Mouse (Mus musculus) liver, embryonic 14.5 days (tissue): ENCODE data around the gene Cdhr1. TPM values are rescaled to one million over a fixed set of nuclear protein-coding genes. Genes with fewer than 3 reads are reported as not detected.

Source experiments
- ATAC-seq: fragments of 200-750 bp; cut with Nextera tagmentation; 2 replicates; pipeline ENCODE4 v1.8.0; 2017; ENCODE audit warnings: moderate number of reproducible peaks, mild to moderate bottlenecking, moderate library complexity; ENCODE audit not compliant: insufficient read depth
- DNase-seq, 3 experiments: peaks; one replicate each; pipeline ENCODE4 v3.0.0-alpha.2; 2012 to 2013; ENCODE audit warnings: low read depth in 3 of 3, low spot score in 3 of 3
- H3K27ac ChIP-seq: fragments of 300-500 bp; sonication (generic); 2 replicates; pipeline ENCODE4 v1.5.1; 2014; ENCODE audit warnings: moderate library complexity, mild to moderate bottlenecking, control low read depth, inconsistent platforms
- H3K27me3 ChIP-seq: fragments of 300-500 bp; sonication (generic); 2 replicates; pipeline ENCODE4 v1.6.1; 2014; ENCODE audit warnings: mild to moderate bottlenecking, low read length, moderate library complexity; ENCODE audit not compliant: control insufficient read depth, insufficient read depth
- H3K36me3 ChIP-seq: fragments of 300-500 bp; sonication (generic); replicated peaks from 2 replicates; pipeline ENCODE4 v1.6.1; 2014; ENCODE audit warnings: low read depth; ENCODE audit not compliant: control insufficient read depth, insufficient read depth
- H3K4me1 ChIP-seq, 2 experiments: fragments of 200-500 bp in 1 of 2; fragments of 300-500 bp in 1 of 2; sonication (generic) in 1 of 2; replicated peaks; 2 replicates each; pipeline ENCODE4 v1.6.1; 2012 to 2014; ENCODE audit warnings: antibody characterized with exemption in 1 of 2, inconsistent platforms in 1 of 2, low read length in 1 of 2; ENCODE audit not compliant: control insufficient read depth in 2 of 2, insufficient read depth in 2 of 2
- H3K4me2 ChIP-seq: fragments of 300-500 bp; sonication (generic); 2 replicates; pipeline ENCODE4 v1.6.1; 2014; ENCODE audit warnings: low read depth, mild to moderate bottlenecking, control low read depth, moderate library complexity
- H3K4me3 ChIP-seq, 2 experiments: fragments of 200-500 bp in 1 of 2; fragments of 300-500 bp in 1 of 2; sonication (generic) in 1 of 2; 2 replicates each; pipeline ENCODE4 v1.5.1; 2012 to 2014; ENCODE audit warnings: low read depth in 2 of 2, low read length in 2 of 2, mild to moderate bottlenecking in 2 of 2, control low read depth in 1 of 2, inconsistent platforms in 1 of 2, moderate library complexity in 1 of 2; ENCODE audit not compliant: insufficient read depth in 1 of 2
- H3K9ac ChIP-seq: fragments of 300-500 bp; sonication (generic); replicated peaks from 2 replicates; pipeline ENCODE4 v1.6.1; 2014; ENCODE audit warnings: mild to moderate bottlenecking, control low read depth, moderate library complexity
- H3K9me3 ChIP-seq: fragments of 300-500 bp; sonication (generic); 2 replicates; pipeline ENCODE4 v1.6.1; 2016; ENCODE audit warnings: low read length, mixed read lengths; ENCODE audit not compliant: control insufficient read depth
- CTCF ChIP-seq: IDR thresholded peaks from 2 replicates; pipeline ENCODE4 v1.5.1; 2016; ENCODE audit warnings: antibody characterized with exemption, low read depth, control low read depth
- EP300 ChIP-seq: IDR thresholded peaks from 2 replicates; pipeline ENCODE4 v1.6.1; 2016; ENCODE audit warnings: antibody characterized with exemption, low read depth
- WGBS: fragments of 180-500 bp; shearing (Covaris S2); extraction: QIAGEN DNeasy Blood & Tissue Kit; methylation state at CpG from one replicate; pipeline ENCODE4 v1.1.7; 2014; ENCODE audit not compliant: insufficient replicate concordance; 5-methylcytosine and 5-hydroxymethylcytosine counted together
- polyA plus RNA-seq, 2 experiments: library from polyadenylated mRNA; depleted of rRNA in 1 of 2; stranded (reverse) in 1 of 2; unstranded in 1 of 2; fragments of >200 nt; fragmentation: Nextera tagmentation in 1 of 2; extraction: Ambion mirVana in 1 of 2; gene quantifications; 2 replicates each; pipeline versions ENCODE4 v1.2.1 to v1.2.3; 2012 to 2014

Cdhr1 gene
- polyA plus RNA-seq, 2 experiments, result 0.02 TPM; not detected in 1

- peak; percentile 97 for ATAC-seq
- no peaks in the 10 kb centered on the region for H3K27me3 ChIP-seq
- peak within 1 kb of the TSS; percentile 74 to 91 for H3K4me3 ChIP-seq
- H3K36me3 ChIP-seq, result peaks cover 32% of the 10 kb centered on the region
- peak within 1 kb of the TSS; percentile 94 for H3K9ac ChIP-seq
- H3K27ac ChIP-seq, result peak within 1 kb of the TSS; percentile 86
- WGBS, result under 1% methylated on average over 38 of the region's 38 CpGs
- no peak for TF ChIP-seq EP300
- TF ChIP-seq CTCF, result peak; percentile 19; the same call in 1 of the 2 replicates
- peaks cover 0 to 2% of the 10 kb centered on the region in 2 experiments; a peak in 2 of 4 replicates for H3K4me1 ChIP-seq
- peak; percentile 94 to 95 (median 94) for DNase-seq
- peak within 1 kb of the TSS; percentile 77 for H3K4me2 ChIP-seq
- H3K9me3 ChIP-seq, result no peaks in the 10 kb centered on the region
Measured at GRCm38 (mm10) chr14:37135127-37135593, 37.0 kb upstream of the Cdhr1 start, which contains the start of gene Ghitm. Ghitm (minus strand) TSS chr14:37135272.

- ATAC-seq (peak; percentile 82), DNase-seq (peak; percentile 35 to 38 (median 36))
- Histone ChIP-seq H3K4me2 (peak overlapping the region; percentile 77), H3K4me3 (peak overlapping the region; percentile 74 to 91), H3K27ac (peak overlapping the region; percentile 86), H3K36me3 (peaks cover 33% of the 10 kb centered on the region), H3K9me3 (no peaks in the 10 kb centered on the region), H3K27me3 (no peaks in the 10 kb centered on the region), H3K9ac (peak overlapping the region; percentile 94), H3K4me1 (peaks cover 0 to 2% of the 10 kb centered on the region in 2 experiments; a peak in 2 of 4 replicates)
- WGBS, result 1% methylated on average over 40 of the region's 40 CpGs
- TF ChIP-seq CTCF, result no peak
- TF ChIP-seq EP300, result no peak
Measured at GRCm38 (mm10) chr14:37134304-37135126, 36.4 kb upstream of the Cdhr1 start.

GRCm38 (mm10) chr14:37127652-37128051, 29.5 kb upstream of the Cdhr1 start:
- ATAC-seq, result no peak
- WGBS, result 51% methylated on average over 4 of the region's 4 CpGs
- H3K36me3 ChIP-seq, result peaks cover 83% of the 10 kb centered on the region

GRCm38 (mm10) chr14:37119233-37119632, 21.1 kb upstream of the Cdhr1 start:
- no peak overlapping the region for H3K27ac ChIP-seq
- no peak overlapping the region for H3K9ac ChIP-seq
- peaks cover 25% of the 10 kb centered on the region for H3K36me3 ChIP-seq
- H3K4me3 ChIP-seq, result no peak overlapping the region
- no peak overlapping the region for H3K4me2 ChIP-seq
- H3K9me3 ChIP-seq, result no peaks in the 10 kb centered on the region
- ATAC-seq, result no peak
- no peaks in the 10 kb centered on the region for H3K27me3 ChIP-seq
- H3K4me1 ChIP-seq, result no peaks in the 10 kb centered on the region
- TF ChIP-seq CTCF (no peak), EP300 (no peak)
- WGBS, result 94% methylated on average over 4 of the region's 4 CpGs
- no peak for DNase-seq

More at GRCm38 (mm10) chr14:37127652-37128051, 29.5 kb upstream of the Cdhr1 start:
- no peak overlapping the region for H3K27ac ChIP-seq
- H3K4me3 ChIP-seq, result no peak overlapping the region
- no peaks in the 10 kb centered on the region for H3K9me3 ChIP-seq
- H3K4me1 ChIP-seq, result no peaks in the 10 kb centered on the region
- no peaks in the 10 kb centered on the region for H3K27me3 ChIP-seq
- peak; percentile 22 to 25 (median 22) for DNase-seq
- no peak overlapping the region for H3K4me2 ChIP-seq
- H3K9ac ChIP-seq, result no peak overlapping the region
- TF ChIP-seq CTCF (peak; percentile 67), EP300 (no peak)

GRCm38 (mm10) chr14:37113922-37114321, 15.8 kb upstream of the Cdhr1 start, which contains the start of gene 2610528A11Rik:
2610528A11Rik (minus strand) TSS chr14:37114022.
- ATAC-seq, result no peak

More at GRCm38 (mm10) chr14:37113922-37114321, 15.8 kb upstream of the Cdhr1 start, which contains the start of gene 2610528A11Rik:
- TF ChIP-seq CTCF (no peak), EP300 (no peak)
- DNase-seq, result no peak
- no peaks in the 10 kb centered on the region for H3K27me3 ChIP-seq
- no peak within 1 kb of the TSS for H3K4me2 ChIP-seq
- H3K9ac ChIP-seq, result no peak within 1 kb of the TSS
- no peaks in the 10 kb centered on the region for H3K36me3 ChIP-seq
- no peak within 1 kb of the TSS for H3K4me3 ChIP-seq
- H3K9me3 ChIP-seq, result no peaks in the 10 kb centered on the region
- WGBS, result 35% methylated on average over 3 of the region's 3 CpGs
- no peaks in the 10 kb centered on the region for H3K4me1 ChIP-seq
- no peak within 1 kb of the TSS for H3K27ac ChIP-seq
